Mouse (Mus musculus) monocyte, adult 2 months (primary cell): Measurements from ENCODE around the gene Ptbp3.
A peak's percentile ranks its signal among the peaks of the same experiment; 100 is the strongest.

Source experiments
- DNase-seq, 2 experiments: peaks; one replicate each; pipeline ENCODE4 v3.0.0; 2022; ENCODE audit warnings: low spot score in 2 of 2, low read depth in 1 of 2

Gene Ptbp3

DNA sequence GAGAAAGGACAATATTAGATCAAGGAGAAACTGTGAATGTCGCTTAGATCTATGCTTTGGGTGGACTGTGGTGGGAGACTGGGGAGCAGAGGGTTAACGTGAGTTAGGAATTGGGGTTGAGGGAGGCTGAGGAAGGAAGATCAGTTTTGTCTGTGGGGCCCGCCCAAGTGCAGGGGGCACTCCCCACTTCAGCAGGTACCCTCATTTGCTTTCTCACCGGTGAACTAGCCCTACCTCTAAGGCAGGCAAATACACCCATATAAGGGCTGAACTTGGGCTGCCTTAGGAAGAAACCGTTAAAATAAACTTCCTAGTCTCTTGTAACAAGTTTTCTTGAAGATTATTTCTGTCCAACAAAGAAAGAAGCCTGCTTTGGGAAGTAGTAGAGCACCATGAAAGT lies 110.1 kb downstream of the Ptbp3 start:
- no peak for DNase-seq

DNA sequence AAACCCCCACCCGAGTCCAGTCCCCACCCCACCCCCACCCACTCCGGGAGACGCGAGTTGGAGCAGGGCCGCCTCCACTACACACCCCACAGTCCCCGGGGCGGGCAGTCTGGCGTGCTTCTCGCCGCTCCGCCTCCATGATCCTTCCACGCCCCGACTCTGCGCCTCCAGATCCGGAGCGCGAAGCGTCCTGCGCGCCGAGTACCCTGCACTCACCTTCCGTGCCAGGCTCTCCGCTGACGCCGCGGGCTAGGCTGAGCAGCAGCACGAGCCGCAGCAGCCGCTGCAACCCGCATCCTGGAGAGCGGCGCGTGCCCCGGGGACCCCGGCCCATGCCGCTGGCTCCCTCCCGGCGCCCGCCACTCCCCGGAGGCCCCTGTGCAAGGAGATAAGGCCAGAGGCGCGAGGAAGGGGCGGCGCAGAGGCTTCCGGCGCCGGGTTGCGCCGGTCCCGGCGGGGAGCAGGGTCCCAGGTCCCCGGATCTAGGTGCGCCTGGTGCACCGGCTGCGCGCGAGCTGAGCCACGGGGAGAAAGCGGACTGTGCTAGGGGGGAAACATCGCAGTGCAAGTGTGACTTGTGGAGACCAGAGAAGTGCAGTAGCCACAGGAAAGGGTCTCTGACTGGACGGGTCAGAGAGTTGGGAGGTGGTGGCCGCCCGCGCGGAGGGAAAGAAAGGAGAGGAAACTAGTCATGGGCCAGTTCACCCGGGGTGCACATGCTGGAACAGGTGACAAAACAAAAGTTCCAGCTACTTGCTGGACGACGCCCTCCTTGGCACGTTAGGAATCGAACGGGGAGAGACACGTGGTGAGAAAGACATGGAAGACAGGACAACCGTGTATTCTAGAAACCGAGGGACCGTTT lies 110.9 kb downstream of the Ptbp3 start, which contains the start of gene Susd1:
Gene Susd1, minus strand, starts transcription at position 644 of the 865 bp plus-strand sequence.
- no peak for DNase-seq

DNA sequence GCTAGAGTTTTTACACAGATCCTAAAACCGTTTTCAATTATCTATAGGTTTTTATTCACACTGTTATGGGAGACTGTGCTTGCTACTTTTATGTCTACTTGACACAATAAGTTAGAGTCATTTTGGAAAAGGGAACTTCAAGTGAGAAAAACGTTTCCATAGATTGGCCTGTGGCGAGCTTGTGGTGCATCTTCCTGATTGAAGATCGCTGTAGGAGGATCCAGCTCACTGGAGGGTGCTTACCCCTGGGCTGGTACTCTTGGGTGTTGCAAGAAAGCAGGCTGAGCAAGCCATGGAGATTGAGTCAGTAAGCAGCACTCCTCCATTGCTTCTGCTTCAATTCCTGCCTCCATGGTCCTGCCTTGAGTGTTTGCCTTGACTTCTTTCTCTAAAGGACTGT lies 113.2 kb downstream of the Ptbp3 start:
- DNase-seq = peak in 1 of 2 experiments; percentile 19

DNA sequence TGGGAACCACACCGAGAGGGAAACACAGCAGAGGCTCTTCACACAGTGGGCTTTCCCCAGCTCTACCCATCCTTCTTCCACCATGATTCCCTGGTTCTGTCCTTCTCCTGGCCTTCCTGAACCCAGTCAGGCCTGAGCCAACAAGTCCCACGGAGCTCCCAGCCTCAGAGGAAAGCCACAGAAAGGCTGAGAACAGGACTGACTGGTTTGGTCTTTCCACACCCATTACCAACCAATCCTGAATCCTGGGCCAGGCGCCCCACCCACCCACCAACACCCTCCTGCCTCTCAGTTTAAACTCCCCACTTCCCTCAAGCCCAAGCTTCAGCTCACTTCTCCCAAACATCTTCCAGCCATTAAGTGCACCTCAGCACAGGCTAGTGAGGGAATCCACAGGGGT lies 115.1 kb downstream of the Ptbp3 start:
- DNase-seq = no peak

DNA sequence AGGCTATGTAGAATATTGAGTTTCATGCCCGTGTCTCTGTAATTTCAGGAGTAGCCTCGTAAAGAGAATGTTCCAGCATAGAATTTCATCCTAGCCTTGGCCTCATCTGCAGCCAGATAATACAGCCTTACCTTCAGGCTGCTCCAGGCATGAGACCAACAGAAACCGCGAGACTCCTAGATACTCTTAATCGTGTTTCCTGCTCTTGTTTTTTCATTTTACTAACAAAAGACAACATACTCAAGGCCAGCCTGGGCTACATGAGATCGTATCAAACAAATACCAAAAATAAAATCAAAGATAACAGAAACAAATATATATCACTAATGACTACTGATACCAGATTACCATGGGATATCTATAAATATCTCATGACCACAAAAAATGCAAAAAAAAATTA lies 120.0 kb downstream of the Ptbp3 start:
- DNase-seq = no peak

DNA sequence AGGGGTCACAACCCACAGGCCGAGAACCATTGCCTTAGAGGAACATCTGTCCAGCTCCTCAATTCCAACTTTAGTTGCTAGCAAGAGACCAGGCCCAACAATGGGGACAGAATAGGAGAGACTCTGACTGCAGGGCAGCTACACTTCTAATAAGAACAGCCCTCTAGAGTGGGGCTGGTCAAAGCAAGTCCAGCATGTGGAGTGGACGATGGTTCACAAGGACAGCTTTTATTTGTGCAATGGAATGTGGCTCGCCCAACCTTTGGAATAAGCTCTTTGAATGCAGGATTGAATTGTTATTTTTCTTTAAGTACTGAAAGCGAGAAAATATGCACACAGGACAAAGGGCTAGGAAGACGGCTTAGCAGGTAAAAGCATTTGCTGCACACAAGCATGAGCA lies 122.7 kb downstream of the Ptbp3 start:
- DNase-seq = no peak

DNA sequence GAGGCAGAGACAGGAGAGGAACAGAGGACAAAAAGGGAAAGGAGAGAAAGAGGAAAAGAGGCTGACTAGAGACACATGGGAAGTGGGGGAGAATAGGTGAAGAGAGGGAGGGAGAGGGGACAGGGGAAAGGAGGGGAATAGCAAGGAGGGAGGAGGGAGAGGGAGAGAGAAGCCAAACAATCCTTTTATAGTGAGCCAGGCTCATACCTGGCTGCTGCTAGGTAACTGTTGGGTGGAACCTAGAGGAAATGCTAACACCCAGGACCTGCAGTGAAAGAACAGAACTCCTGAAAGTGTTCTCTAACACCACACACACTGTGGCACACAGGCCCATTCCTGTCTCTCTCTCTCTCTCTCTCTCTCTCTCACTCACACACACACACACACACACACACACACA lies 126.4 kb downstream of the Ptbp3 start:
- no peak for DNase-seq

DNA sequence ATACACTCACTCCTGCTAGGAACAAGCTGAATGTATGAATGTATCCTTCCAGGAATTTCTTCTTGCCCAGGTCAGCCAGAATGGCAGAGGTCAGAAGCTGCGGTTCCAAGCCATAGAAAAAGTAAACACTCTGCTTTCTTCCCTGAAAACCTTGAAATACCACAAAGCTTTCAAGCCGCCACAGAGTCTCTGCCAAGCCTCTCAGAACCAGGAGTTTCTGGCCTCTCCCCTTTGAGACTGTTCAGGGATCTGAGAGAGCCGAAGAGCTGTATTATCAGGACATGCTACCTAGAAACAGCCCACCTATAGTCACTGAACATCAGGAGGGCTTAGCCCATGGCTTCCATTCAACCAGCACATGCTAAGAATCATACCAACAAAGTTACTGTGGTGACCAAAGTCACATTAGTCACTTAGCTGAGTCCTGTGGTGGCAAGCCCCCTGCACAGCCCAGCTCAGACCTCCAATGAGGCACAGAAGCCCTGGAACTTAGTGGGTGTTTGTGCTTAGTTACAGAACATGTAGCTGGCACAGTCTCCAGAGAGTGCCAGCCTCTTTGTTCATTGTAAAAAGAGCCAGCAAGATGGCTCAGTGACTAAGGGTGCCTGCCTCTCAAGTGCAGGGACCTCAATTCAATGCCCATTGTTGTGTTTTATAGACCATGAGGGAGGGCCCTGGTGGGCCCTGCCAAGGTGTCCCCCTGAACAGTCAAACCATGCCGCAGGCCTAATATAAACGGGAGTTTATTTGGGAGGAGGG lies 127.0 kb downstream of the Ptbp3 start:
- DNase-seq = no peak
